Mouse (Mus musculus): Measurements from ENCODE around the gene Mapkapk3. TPM values are rescaled to one million over a fixed set of nuclear protein-coding genes. Genes with fewer than 3 reads are reported as not detected.
"Not testable (repeated sequence)": the region's sequence is repeated elsewhere in the genome, so short reads cannot be mapped to it uniquely, and the experiment has no call there.

The Mapkapk3 gene
- polyA plus RNA-seq, 1 experiment from 2014 or later: 24.8 TPM

GRCm38 (mm10) chr9:107309600-107309999 is 19.9 kb upstream of the Mapkapk3 start:
- H3K27me3 ChIP-seq (ENCODE audit: control insufficient read depth, insufficient read depth, low read length): no peaks in the 10 kb centered on the region
- peaks cover 22% of the 10 kb centered on the region for H3K4me1 ChIP-seq (ENCODE audit: control insufficient read depth, insufficient read depth, low read length)
- no peak overlapping the region for H3K27ac ChIP-seq (ENCODE audit: low read length)
- H3K36me3 ChIP-seq (ENCODE audit: control insufficient read depth, insufficient read depth, low read length): no peaks in the 10 kb centered on the region
- 59% methylated on average over 5 of the region's 5 CpGs for WGBS
- no peak for ATAC-seq (ENCODE audit: insufficient number of reproducible peaks, insufficient read depth, low FRiP score, low read depth)
- no peak overlapping the region for H3K9ac ChIP-seq (replicated peaks; ENCODE audit: low read depth, low read length)
- no peak overlapping the region for H3K4me3 ChIP-seq (ENCODE audit: low read depth, low read length)
- no peaks in the 10 kb centered on the region for H3K9me3 ChIP-seq (ENCODE audit: control insufficient read depth, low read depth, low read length)
- H3K4me2 ChIP-seq (replicated peaks; ENCODE audit: low read depth, low read length): no peak overlapping the region

- WGBS: 63% methylated on average over 9 of the region's 9 CpGs
Measured at GRCm38 (mm10) chr9:107309171-107309570, 19.5 kb upstream of the Mapkapk3 start.

GRCm38 (mm10) chr9:107308346-107309000 is 18.8 kb upstream of the Mapkapk3 start:
- no peak overlapping the region for H3K9ac ChIP-seq (replicated peaks; ENCODE audit: low read depth, low read length)
- H3K9me3 ChIP-seq (ENCODE audit: control insufficient read depth, low read depth, low read length): no peaks in the 10 kb centered on the region
- ATAC-seq (ENCODE audit: insufficient number of reproducible peaks, insufficient read depth, low FRiP score, low read depth): peak; percentile 14; the same call in 1 of the 2 replicates
- no peaks in the 10 kb centered on the region for H3K27me3 ChIP-seq (ENCODE audit: control insufficient read depth, insufficient read depth, low read length)
- H3K4me3 ChIP-seq (ENCODE audit: low read depth, low read length): no peak overlapping the region
- no peaks in the 10 kb centered on the region for H3K36me3 ChIP-seq (ENCODE audit: control insufficient read depth, insufficient read depth, low read length)
- 80% methylated on average over 9 of the region's 9 CpGs for WGBS
- H3K27ac ChIP-seq (ENCODE audit: low read length): peak overlapping the region; percentile 81; the same call in 1 of the 2 replicates
- 0 out of 2 replicates have a peak overlapping the region, but pooled peaks have one; percentile 3 for H3K4me2 ChIP-seq (replicated peaks; ENCODE audit: low read depth, low read length)
- peaks cover 22% of the 10 kb centered on the region for H3K4me1 ChIP-seq (ENCODE audit: control insufficient read depth, insufficient read depth, low read length)

More at GRCm38 (mm10) chr9:107309171-107309570, 19.5 kb upstream of the Mapkapk3 start:
- H3K36me3 ChIP-seq (ENCODE audit: control insufficient read depth, insufficient read depth, low read length): no peaks in the 10 kb centered on the region
- no peaks in the 10 kb centered on the region for H3K9me3 ChIP-seq (ENCODE audit: control insufficient read depth, low read depth, low read length)
- H3K27ac ChIP-seq (ENCODE audit: low read length): no peak overlapping the region
- no peak for ATAC-seq (ENCODE audit: insufficient number of reproducible peaks, insufficient read depth, low FRiP score, low read depth)
- peaks cover 22% of the 10 kb centered on the region for H3K4me1 ChIP-seq (ENCODE audit: control insufficient read depth, insufficient read depth, low read length)
- no peak overlapping the region for H3K9ac ChIP-seq (replicated peaks; ENCODE audit: low read depth, low read length)
- no peak overlapping the region for H3K4me2 ChIP-seq (replicated peaks; ENCODE audit: low read depth, low read length)
- no peaks in the 10 kb centered on the region for H3K27me3 ChIP-seq (ENCODE audit: control insufficient read depth, insufficient read depth, low read length)
- no peak overlapping the region for H3K4me3 ChIP-seq (ENCODE audit: low read depth, low read length)

- Histone ChIP-seq H3K4me3 (ENCODE audit: low read depth, low read length) (no peak overlapping the region), H3K4me2 (replicated peaks; ENCODE audit: low read depth, low read length) (0 out of 2 replicates have a peak overlapping the region, but pooled peaks have one; percentile 3), H3K27ac (ENCODE audit: low read length) (peak overlapping the region; percentile 81; the same call in 1 of the 2 replicates), H3K4me1 (ENCODE audit: control insufficient read depth, insufficient read depth, low read length) (peaks cover 22% of the 10 kb centered on the region), H3K9me3 (ENCODE audit: control insufficient read depth, low read depth, low read length) (no peaks in the 10 kb centered on the region), H3K9ac (replicated peaks; ENCODE audit: low read depth, low read length) (no peak overlapping the region), H3K36me3 (ENCODE audit: control insufficient read depth, insufficient read depth, low read length) (no peaks in the 10 kb centered on the region), H3K27me3 (ENCODE audit: control insufficient read depth, insufficient read depth, low read length) (no peaks in the 10 kb centered on the region)
- peak; percentile 64 for ATAC-seq (ENCODE audit: insufficient number of reproducible peaks, insufficient read depth, low FRiP score, low read depth)
- 34% methylated on average over 12 of the region's 12 CpGs for WGBS
Measured at GRCm38 (mm10) chr9:107307886-107308285, 18.2 kb upstream of the Mapkapk3 start.

GRCm38 (mm10) chr9:107307099-107307872 is 17.6 kb upstream of the Mapkapk3 start:
- ATAC-seq (ENCODE audit: insufficient number of reproducible peaks, insufficient read depth, low FRiP score, low read depth): 0 out of 2 replicates have a peak, but pooled peaks have one; percentile 14
- Histone ChIP-seq H3K9ac (replicated peaks; ENCODE audit: low read depth, low read length) (no peak overlapping the region), H3K4me2 (replicated peaks; ENCODE audit: low read depth, low read length) (0 out of 2 replicates have a peak overlapping the region, but pooled peaks have one; percentile 3), H3K36me3 (ENCODE audit: control insufficient read depth, insufficient read depth, low read length) (no peaks in the 10 kb centered on the region), H3K9me3 (ENCODE audit: control insufficient read depth, low read depth, low read length) (no peaks in the 10 kb centered on the region), H3K4me3 (ENCODE audit: low read depth, low read length) (no peak overlapping the region), H3K4me1 (ENCODE audit: control insufficient read depth, insufficient read depth, low read length) (peaks cover 22% of the 10 kb centered on the region), H3K27me3 (ENCODE audit: control insufficient read depth, insufficient read depth, low read length) (no peaks in the 10 kb centered on the region), H3K27ac (ENCODE audit: low read length) (peak overlapping the region; percentile 81; the same call in 1 of the 2 replicates)
- WGBS: 65% methylated on average over 11 of the region's 11 CpGs

- not testable (repeated sequence) for H3K9ac ChIP-seq (replicated peaks; ENCODE audit: low read depth, low read length); H3K4me2 ChIP-seq (replicated peaks; ENCODE audit: low read depth, low read length); H3K27me3 ChIP-seq (ENCODE audit: control insufficient read depth, insufficient read depth, low read length); H3K4me3 ChIP-seq (ENCODE audit: low read depth, low read length); ATAC-seq (ENCODE audit: insufficient number of reproducible peaks, insufficient read depth, low FRiP score, low read depth); H3K9me3 ChIP-seq (ENCODE audit: control insufficient read depth, low read depth, low read length); H3K36me3 ChIP-seq (ENCODE audit: control insufficient read depth, insufficient read depth, low read length); H3K27ac ChIP-seq (ENCODE audit: low read length)
- peaks cover 22% of the 10 kb centered on the region for H3K4me1 ChIP-seq (ENCODE audit: control insufficient read depth, insufficient read depth, low read length)
- WGBS: 94% methylated on average over 1 of the region's 1 CpGs
Measured at GRCm38 (mm10) chr9:107306673-107307072, 17.0 kb upstream of the Mapkapk3 start.

GRCm38 (mm10) chr9:107305601-107306542 is 16.2 kb upstream of the Mapkapk3 start:
- Histone ChIP-seq H3K27ac (ENCODE audit: low read length) (peak overlapping the region; percentile 89), H3K4me2 (replicated peaks; ENCODE audit: low read depth, low read length) (peak overlapping the region; percentile 12; the same call in 1 of the 2 replicates), H3K27me3 (ENCODE audit: control insufficient read depth, insufficient read depth, low read length) (no peaks in the 10 kb centered on the region), H3K4me3 (ENCODE audit: low read depth, low read length) (no peak overlapping the region), H3K4me1 (ENCODE audit: control insufficient read depth, insufficient read depth, low read length) (peaks cover 22% of the 10 kb centered on the region), H3K36me3 (ENCODE audit: control insufficient read depth, insufficient read depth, low read length) (peaks cover 11% of the 10 kb centered on the region), H3K9me3 (ENCODE audit: control insufficient read depth, low read depth, low read length) (no peaks in the 10 kb centered on the region), H3K9ac (replicated peaks; ENCODE audit: low read depth, low read length) (no peak overlapping the region)
- 50% methylated on average over 13 of the region's 13 CpGs for WGBS
- peak; percentile 62 for ATAC-seq (ENCODE audit: insufficient number of reproducible peaks, insufficient read depth, low FRiP score, low read depth)

- no peaks in the 10 kb centered on the region for H3K27me3 ChIP-seq (ENCODE audit: control insufficient read depth, insufficient read depth, low read length)
- H3K36me3 ChIP-seq (ENCODE audit: control insufficient read depth, insufficient read depth, low read length): peaks cover 13% of the 10 kb centered on the region
- H3K4me2 ChIP-seq (replicated peaks; ENCODE audit: low read depth, low read length): no peak overlapping the region
- no peak overlapping the region for H3K9ac ChIP-seq (replicated peaks; ENCODE audit: low read depth, low read length)
- H3K4me3 ChIP-seq (ENCODE audit: low read depth, low read length): no peak overlapping the region
- no peaks in the 10 kb centered on the region for H3K9me3 ChIP-seq (ENCODE audit: control insufficient read depth, low read depth, low read length)
- ATAC-seq (ENCODE audit: insufficient number of reproducible peaks, insufficient read depth, low FRiP score, low read depth): no peak
- WGBS: 80% methylated on average over 4 of the region's 4 CpGs
- H3K27ac ChIP-seq (ENCODE audit: low read length): peak overlapping the region; percentile 89
- peaks cover 22% of the 10 kb centered on the region for H3K4me1 ChIP-seq (ENCODE audit: control insufficient read depth, insufficient read depth, low read length)
Measured at GRCm38 (mm10) chr9:107305012-107305411, 15.3 kb upstream of the Mapkapk3 start.

All from stomach, embryonic 14.5 days (tissue).